Mouse (Mus musculus): ENCODE measurements around the gene Ranbp17.

DNA sequence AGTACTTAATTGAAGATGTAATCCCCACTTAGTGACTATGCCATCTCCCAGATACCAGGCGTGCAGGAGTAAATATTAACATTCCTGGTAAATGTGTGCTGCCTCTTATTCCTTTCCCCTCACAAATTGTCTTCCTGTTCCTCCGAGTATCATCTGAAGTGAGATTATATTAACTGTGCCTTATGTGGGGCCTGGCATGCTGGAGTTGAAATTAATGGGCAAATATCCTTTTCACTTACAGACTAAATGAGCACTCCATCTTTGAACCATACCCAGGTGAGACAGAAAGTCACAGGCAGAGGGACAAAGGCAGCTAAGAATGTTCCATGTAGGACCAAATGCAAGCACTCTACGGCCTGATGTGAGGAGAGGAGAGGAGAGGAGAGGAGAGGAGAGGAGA is 337.8 kb downstream of the Ranbp17 start:
- TF ChIP-seq CTCF (IDR thresholded peaks at IDR 0.05; ENCODE audit: low read depth) (no peak), EP300 (IDR thresholded peaks at IDR 0.05; ENCODE audit: low read depth) (no peak)

Measured in heart, postnatal 0 days (tissue).